Mouse (Mus musculus) urinary bladder, adult 18-20 months (tissue): Measurements from ENCODE around the gene Camta1.

Source experiments
- DNase-seq, 2 experiments: peaks; one replicate each; pipeline ENCODE4 v3.0.0; 2022; ENCODE audit warnings: low spot score in 2 of 2, mixed read lengths in 2 of 2

Gene Camta1

DNA sequence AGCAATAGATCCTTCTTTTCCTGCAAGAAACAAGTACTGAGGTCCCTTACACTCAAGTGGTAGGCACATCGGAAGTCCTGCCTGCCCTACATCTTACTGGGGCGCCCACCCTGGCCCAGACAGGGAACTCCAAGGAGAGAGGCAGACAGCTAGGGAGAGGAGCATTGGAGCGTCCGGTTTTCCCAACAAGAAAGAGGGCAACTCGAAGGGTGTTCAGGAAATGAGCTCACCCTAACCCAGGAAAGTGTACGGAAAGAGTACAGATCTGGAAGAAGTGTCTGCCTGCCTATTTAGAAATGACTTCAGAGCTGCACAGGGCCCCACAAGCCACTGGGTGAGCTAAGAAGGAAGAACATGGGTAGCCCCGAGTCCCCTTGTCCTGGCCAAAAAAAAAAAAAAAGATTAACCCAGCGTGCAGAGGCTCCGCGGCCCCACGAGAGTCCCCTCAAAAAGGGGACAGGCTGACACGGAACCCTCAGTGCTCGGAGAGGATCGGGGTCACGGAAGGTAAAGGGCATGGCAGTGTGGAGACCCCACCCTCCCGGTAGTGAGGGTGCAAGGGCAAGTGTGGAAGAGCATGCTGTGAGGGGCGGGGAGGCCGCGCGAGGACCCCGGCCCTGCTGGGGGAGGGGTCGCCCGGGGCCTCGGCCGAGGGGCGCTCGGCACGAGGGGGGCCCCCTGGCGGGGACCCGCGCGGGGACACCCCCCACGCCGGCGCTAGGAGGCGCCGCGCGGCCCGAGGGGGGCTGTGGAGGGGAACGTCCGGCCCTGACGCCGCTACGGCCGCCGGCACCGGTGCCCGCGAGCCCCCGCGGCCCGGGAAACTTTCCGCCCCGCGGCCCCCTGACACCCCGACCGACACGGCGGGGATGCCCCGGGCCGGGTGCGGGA lies 990 bp downstream of the Camta1 start:
- peak in 1 of 2 experiments; percentile 11 for DNase-seq

DNA sequence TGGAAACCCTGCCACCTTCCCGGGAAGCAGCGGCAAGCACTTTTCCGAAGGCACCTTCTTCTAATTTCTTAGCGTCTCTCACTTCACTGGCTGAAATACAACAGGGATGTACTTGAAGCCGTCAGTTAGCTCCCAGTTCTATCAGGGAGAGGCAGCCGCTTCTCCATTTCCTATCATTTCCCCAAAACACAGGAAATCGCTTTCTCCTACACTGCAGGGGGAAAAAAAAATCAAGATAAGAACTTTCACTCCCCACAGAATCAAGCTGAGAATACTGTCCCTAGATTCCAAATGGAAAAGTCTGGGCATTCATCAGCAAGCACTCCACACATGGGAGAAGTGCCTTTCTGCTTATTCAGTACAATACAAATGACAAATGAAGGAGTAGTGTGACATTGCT lies 2.4 kb downstream of the Camta1 start:
- DNase-seq = no peak

DNA sequence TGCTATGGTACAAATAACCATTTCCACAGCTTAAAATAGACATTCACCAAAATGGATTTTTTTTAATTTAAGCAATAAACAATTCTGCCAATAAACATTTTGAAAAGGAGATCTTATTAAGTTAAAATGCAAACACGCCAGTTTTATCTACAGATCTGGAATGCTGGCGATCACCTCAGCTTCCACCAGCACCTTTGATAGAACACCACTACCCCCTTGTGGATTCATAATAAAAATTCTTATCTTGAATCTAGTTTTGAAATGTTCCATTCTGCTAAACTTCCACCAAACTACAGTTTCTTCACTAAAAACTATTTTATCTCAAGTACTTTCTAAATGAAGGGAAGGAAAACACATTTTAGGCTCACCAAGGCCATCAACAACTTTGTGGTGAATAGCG lies 7.7 kb downstream of the Camta1 start:
- DNase-seq = no peak

GRCm38 (mm10) chr4:151851179-151851578 lies 10.5 kb downstream of the Camta1 start:
- peak in 1 of 2 experiments; percentile 9 for DNase-seq

DNA sequence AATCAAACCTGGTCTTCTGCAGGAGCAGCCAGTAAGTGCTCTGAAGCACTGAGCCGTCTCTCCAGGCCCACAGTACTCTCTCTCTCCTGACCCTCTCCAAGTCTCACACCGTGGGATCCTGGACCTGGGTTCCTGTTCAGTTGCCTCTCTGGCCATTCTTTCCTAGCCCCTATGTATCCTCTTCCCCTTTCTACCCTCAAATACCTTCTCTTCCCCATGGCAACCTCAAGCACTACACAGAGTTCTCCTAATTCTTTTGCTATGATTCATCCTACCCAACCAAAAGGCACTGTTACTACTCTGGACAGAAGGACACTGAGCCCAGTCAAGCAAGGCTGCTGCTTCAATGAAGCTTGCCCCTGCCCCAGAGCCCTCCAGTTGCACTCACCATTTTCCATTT lies 19.1 kb downstream of the Camta1 start:
- DNase-seq = no peak

- DNase-seq = no peak
Observed at GRCm38 (mm10) chr4:151838518-151838917, 23.2 kb downstream of the Camta1 start.

GRCm38 (mm10) chr4:151835860-151836259 lies 25.8 kb downstream of the Camta1 start:
- DNase-seq = no peak

GRCm38 (mm10) chr4:151834536-151834935 lies 27.1 kb downstream of the Camta1 start:
- no peak for DNase-seq

GRCm38 (mm10) chr4:151833940-151834449 lies 27.7 kb downstream of the Camta1 start:
- DNase-seq = no peak

DNA sequence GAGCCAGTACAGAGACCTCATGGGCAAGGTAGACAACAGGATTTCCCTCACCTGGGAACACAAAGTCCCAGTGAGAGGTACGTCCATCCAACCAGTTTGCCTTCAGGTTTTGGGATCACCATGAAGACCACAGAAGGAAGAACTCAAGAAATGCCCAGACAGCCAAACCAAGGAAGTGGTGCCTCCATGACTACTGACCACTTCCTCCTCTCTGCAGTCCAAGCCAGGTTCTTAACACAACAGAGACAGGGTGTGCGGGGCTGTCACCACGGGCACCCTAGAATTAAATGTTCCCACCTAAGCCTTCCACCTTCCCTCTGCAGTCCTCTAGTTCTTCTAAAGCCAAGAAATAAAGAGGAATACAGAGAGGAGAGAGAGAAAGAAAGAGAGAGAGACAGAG lies 33.8 kb downstream of the Camta1 start:
- DNase-seq = no peak

DNA sequence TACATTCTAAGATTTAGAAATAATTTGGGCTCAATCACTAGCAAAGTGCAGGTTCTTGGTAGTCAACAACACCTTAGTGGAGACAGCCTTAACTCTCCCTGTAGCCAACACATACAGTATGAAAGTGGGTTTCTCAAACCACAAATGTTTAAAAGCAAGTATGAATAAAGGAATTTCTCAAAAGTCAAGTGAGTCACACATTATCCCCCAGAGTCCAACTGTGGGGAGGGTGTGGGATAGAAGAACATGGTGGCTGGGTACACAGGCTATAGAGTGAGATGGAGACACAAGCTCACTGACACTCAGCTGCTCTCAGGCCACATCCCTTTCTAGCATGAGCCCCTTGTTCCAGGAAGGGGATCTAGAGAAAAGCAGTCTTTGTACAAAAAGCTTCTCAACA lies 34.3 kb downstream of the Camta1 start:
- no peak for DNase-seq

DNA sequence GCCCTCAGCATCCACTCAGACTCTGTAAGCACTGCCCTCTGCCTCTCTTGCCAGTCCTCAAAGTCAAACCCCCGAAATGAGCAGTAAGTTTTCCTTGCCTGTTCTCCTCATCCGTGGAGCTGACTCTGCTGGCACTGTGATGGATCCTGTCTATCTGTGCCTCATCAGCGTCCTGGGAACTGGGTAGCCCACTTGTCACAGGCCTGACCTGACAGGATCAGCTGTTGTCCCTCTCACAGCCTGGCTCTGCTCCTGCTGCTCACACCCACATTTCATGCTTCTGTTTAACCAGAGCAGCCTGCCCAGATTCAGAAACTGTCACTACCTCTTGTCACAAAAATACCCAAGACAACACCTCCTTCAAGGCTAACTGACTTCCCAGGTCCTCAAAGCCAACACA lies 37.7 kb downstream of the Camta1 start:
- no peak for DNase-seq

- DNase-seq = no peak
Observed at GRCm38 (mm10) chr4:151822986-151823385, 38.7 kb downstream of the Camta1 start.

GRCm38 (mm10) chr4:151817981-151818766 lies 43.5 kb downstream of the Camta1 start:
- DNase-seq = no peak

- no peak for DNase-seq
Observed at GRCm38 (mm10) chr4:151813711-151814110, 48.0 kb downstream of the Camta1 start.

GRCm38 (mm10) chr4:151805685-151806084 lies 56.0 kb downstream of the Camta1 start:
- DNase-seq = no peak

DNA sequence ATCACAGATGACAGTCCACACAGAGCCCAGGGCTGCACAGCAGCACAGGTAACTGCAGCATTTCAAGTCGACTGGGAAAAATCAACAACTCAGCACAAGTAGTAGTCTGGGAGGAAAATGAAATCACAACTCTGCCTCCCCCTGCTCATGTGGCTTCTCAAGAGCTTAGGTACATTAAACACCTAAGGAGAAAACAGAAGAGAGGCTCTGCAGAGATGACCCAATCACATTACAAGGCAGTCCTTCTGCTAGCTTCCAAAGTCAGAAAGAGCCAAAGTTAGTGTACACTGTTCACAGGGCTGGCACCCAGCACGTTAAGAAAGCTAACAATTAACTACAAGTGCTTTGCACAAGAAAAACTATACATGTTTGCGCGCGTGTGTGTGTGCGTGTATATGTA lies 56.6 kb downstream of the Camta1 start:
- DNase-seq = no peak

DNA sequence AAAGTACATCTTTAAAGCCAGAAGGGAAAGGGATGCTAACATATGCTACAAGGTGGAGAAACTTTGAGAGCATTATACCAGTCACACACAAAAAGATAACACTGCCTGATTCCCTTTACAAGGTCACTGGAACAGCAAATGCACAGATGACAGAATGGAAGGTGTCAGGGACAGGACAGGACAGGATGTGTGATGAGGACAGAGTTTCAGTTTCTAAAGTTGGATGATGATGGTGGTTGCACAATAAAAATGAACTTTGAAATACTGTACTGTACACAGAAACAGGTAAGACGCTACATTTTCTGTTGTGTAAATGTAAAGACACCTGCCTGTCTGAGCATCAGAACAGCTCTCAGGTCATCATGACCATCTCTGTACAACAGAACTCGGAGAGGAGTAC lies 57.5 kb downstream of the Camta1 start:
- no peak for DNase-seq

DNA sequence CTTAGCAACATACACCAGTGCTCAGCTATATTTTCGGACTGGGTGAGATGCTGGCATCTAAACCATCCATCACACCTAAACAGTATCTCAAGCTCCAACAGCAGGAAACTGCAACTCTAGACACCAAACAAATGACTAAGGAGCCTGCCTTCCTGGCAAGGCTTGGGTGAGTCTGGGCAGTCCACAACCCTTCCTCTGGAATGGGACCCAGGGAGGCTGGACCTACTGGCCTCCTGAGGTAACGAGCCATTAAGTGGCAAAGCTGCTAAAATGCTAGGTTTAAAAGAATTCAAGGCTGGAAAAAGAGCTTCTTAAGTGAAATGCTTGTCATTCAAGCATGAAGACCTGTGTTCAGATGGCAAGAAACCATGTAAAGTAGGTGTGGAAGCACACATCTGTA lies 63.0 kb downstream of the Camta1 start:
- DNase-seq = no peak

- no peak for DNase-seq
Observed at GRCm38 (mm10) chr4:151793694-151794093, 68.0 kb downstream of the Camta1 start.

- DNase-seq = no peak
Observed at GRCm38 (mm10) chr4:151786946-151787705, 74.5 kb downstream of the Camta1 start.

- DNase-seq = no peak
Observed at GRCm38 (mm10) chr4:151780511-151780910, 81.2 kb downstream of the Camta1 start.
